Mouse (Mus musculus): ENCODE data around the gene Lcorl. TPM values are rescaled to one million over a fixed set of nuclear protein-coding genes. Genes with fewer than 3 reads are reported as not detected.
A peak's percentile ranks its signal among the peaks of the same experiment; 100 is the strongest.

Gene Lcorl
- polyA plus RNA-seq (2015; fragmentation: Nextera tagmentation; extraction: Ambion mirVana): 51.2 and 59.2 TPM in 2 replicates

DNA sequence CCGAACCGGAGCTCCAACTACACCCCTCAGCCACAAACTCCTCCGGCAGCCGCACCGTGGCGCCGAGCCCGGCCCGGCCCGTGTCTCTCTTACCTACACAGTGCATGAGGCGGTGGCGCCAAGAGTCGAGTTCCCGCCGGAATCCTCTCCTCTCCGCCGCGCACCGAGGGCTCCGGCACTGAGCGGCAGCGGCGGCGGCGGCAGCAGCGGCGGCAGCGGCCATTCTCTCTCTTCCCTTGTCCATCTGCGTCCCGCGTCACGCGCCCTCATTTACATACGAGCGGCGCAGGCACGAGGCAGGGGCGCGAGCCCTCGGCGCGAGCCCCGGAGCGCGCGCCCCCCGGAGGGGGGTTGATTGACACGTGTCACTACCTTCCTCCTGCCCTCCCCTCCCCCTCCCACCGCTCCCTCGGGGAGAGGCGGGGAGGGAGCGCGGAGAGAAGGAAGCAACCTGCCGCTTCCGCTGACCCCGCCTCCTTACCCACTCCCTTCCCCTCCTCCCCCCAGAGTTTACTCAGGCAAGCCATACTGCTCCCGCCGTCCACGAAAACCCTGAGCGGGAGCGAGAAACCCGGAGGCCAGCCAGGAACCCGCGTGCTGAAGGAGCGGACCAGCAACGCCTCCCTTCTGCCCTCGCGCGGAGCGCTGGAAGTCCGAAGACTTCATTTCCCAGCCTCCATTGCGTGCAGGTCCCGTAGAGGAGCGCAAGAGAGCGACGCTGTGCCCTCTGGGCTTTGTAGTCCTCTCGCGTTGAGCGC lies at the start of gene Lcorl:
Lcorl (minus strand) TSS at position 362 of the 758 bp plus-strand sequence.
- Histone ChIP-seq H3K9ac (peak within 1 kb of the TSS; percentile 96), H3K27ac (peak within 1 kb of the TSS; percentile 99), H3K36me3 (ENCODE audit: poor library complexity, severe bottlenecking) (no peaks in the 10 kb centered on the region), H3K4me1 (peaks cover 8% of the 10 kb centered on the region), H3K9me3 (replicated peaks) (no peaks in the 10 kb centered on the region), H3K27me3 (no peaks in the 10 kb centered on the region), H3K4me3 (peak within 1 kb of the TSS; percentile 85), H3K4me2 (peak within 1 kb of the TSS; percentile 71)
- ATAC-seq: peak; percentile 94
- WGBS: under 1% methylated on average over 49 of the region's 79 CpGs

DNA sequence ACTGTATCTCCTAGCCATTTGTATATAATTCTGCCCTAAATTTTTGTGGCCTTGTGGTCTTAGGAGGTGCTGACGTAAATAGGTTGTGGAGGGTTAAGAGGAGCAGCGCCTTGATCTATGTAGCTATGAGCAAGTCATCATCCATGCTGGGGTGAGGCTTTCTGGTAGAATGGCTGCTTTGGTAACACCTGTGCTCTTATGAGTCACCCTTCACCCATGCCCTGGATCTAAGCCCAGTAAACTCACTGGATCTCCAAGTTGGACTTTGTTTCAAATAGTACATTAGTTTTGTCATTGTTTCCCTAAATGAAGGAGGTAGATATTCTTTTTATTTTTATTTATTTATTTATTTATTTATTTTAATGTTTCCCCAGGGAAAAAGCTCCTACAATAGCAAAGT lies 47.3 kb upstream of the Lcorl start:
- Histone ChIP-seq H3K4me1 (no peaks in the 10 kb centered on the region), H3K4me2 (no peak overlapping the region), H3K27me3 (no peaks in the 10 kb centered on the region), H3K9ac (no peak overlapping the region), H3K36me3 (ENCODE audit: poor library complexity, severe bottlenecking) (no peaks in the 10 kb centered on the region), H3K4me3 (no peak overlapping the region), H3K9me3 (replicated peaks) (no peaks in the 10 kb centered on the region), H3K27ac (no peak overlapping the region)
- WGBS: 96% methylated on average over 2 of the region's 2 CpGs
- ATAC-seq: no peak

DNA sequence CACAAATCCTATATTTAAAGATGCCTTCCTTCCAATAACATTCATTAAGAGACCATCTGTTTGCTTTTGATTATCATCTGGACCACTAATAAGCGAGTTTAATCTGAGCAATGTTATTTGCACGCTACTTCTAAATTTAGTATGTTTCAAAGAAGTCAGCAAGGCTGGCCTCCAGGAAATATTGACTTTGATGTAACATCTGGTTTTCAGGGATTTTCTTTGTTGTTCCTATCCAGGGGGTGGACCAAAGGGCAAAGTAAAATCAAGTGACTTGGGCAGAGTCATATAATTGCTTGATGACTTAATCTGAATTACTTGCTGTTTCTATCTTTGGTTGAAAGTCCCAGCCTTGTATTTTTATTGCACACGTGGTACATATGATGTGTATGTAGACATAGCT lies 45.8 kb upstream of the Lcorl start:
- no peak for ATAC-seq
- WGBS: 70% methylated on average over 3 of the region's 3 CpGs
- no peaks in the 10 kb centered on the region for H3K4me1 ChIP-seq

DNA sequence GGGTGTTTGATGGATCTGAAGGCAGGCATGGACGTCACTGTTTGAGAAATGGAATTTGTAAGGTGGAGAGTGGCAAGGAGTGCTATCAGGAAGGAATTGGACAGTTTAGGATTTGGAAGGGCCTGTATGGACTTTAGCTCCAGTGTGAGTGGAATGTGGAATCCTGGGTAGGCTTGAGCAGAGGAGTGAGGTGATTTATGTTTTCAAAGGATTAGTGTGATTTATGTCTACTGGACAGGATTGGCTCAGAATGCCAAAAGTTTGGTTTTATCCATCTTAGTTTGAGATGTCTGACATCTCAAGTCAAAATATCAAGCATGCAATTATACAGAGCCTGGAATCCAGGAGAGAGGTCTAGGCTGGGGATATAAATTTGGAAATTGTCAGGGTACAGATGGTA lies 37.9 kb upstream of the Lcorl start:
- Histone ChIP-seq H3K9me3 (replicated peaks) (no peaks in the 10 kb centered on the region), H3K4me3 (no peak overlapping the region), H3K4me2 (no peak overlapping the region), H3K9ac (no peak overlapping the region), H3K27me3 (no peaks in the 10 kb centered on the region), H3K36me3 (ENCODE audit: poor library complexity, severe bottlenecking) (no peaks in the 10 kb centered on the region), H3K4me1 (no peaks in the 10 kb centered on the region), H3K27ac (no peak overlapping the region)
- WGBS: 79% methylated on average over 1 of the region's 1 CpGs
- ATAC-seq: no peak

More for the DNA sequence above, 45.8 kb upstream of the Lcorl start:
- no peaks in the 10 kb centered on the region for H3K27me3 ChIP-seq
- no peak overlapping the region for H3K4me3 ChIP-seq
- no peak overlapping the region for H3K9ac ChIP-seq
- no peaks in the 10 kb centered on the region for H3K9me3 ChIP-seq (replicated peaks)
- H3K4me2 ChIP-seq: no peak overlapping the region
- no peaks in the 10 kb centered on the region for H3K36me3 ChIP-seq (ENCODE audit: poor library complexity, severe bottlenecking)
- no peak overlapping the region for H3K27ac ChIP-seq

DNA sequence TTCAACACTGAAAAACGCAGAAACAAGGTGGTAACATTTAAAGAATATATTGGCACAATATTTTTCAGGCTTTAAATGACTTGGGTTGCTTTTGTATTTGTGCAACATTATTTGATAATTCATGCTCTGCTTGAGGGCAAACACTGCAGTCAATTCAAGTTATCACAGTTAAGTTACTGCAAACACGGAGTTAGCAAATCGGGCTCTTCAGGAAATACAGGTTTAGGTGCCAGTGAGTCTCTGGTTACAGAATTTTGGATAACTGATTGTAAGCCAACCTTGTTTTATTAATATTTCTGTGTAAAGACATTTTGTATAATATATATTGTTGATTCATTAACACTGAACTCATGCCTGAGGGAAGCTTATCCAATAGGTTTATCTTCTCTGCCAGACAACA lies 36.3 kb upstream of the Lcorl start:
- H3K4me1 ChIP-seq: no peaks in the 10 kb centered on the region
- no peaks in the 10 kb centered on the region for H3K9me3 ChIP-seq (replicated peaks)
- H3K4me3 ChIP-seq: no peak overlapping the region
- no peak overlapping the region for H3K4me2 ChIP-seq
- H3K27me3 ChIP-seq: no peaks in the 10 kb centered on the region
- no peak for ATAC-seq
- no peak overlapping the region for H3K27ac ChIP-seq
- no peaks in the 10 kb centered on the region for H3K36me3 ChIP-seq (ENCODE audit: poor library complexity, severe bottlenecking)
- no peak overlapping the region for H3K9ac ChIP-seq
- WGBS: 82% methylated on average over 3 of the region's 3 CpGs

DNA sequence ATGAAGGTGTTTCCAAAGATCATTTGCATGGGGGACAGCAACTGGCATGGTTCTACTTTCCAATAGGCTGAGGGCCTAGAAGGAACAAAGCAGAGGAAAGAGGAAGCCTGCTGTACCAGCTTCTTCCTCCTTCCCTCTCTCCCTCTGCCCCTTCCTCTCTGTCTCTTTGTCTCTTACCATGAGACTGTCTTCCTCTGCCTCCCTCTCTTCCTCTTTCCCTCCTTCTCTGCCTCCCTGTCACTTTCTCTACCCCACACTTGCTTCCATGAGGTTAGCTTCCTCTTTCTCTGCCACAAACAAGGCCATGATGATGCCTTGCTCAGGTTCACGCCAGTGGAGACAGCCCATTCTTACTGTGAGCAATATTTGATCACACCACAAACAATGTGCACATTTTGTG lies 18.9 kb upstream of the Lcorl start:
- H3K9ac ChIP-seq: no peak overlapping the region
- H3K27me3 ChIP-seq: no peaks in the 10 kb centered on the region
- WGBS: 90% methylated on average over 1 of the region's 1 CpGs
- no peak overlapping the region for H3K4me2 ChIP-seq
- H3K9me3 ChIP-seq (replicated peaks): no peaks in the 10 kb centered on the region
- H3K36me3 ChIP-seq (ENCODE audit: poor library complexity, severe bottlenecking): no peaks in the 10 kb centered on the region
- H3K27ac ChIP-seq: no peak overlapping the region
- no peak for ATAC-seq
- H3K4me1 ChIP-seq: no peaks in the 10 kb centered on the region
- no peak overlapping the region for H3K4me3 ChIP-seq

DNA sequence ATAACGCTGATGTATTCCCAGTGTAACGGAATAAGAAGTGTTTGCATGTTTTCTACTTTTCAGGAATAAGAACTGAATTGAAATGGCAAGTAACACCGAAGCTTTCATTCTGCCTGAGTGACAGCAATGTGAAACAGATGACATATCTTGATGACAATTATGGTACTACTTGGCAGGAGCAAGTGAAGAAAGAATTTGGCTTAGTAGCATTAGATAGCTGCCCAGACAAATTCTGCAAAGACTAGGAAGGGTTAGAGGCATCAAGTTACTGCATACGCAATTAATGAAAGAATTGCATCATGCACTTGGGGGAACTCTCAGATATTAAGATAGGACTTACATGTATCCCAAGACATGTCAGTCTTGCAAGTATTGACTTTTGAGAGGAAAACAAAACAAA lies 18.1 kb upstream of the Lcorl start:
- Histone ChIP-seq H3K36me3 (ENCODE audit: poor library complexity, severe bottlenecking) (no peaks in the 10 kb centered on the region), H3K4me2 (no peak overlapping the region), H3K9me3 (replicated peaks) (no peaks in the 10 kb centered on the region), H3K4me1 (no peaks in the 10 kb centered on the region), H3K4me3 (no peak overlapping the region), H3K27me3 (no peaks in the 10 kb centered on the region), H3K9ac (no peak overlapping the region), H3K27ac (no peak overlapping the region)
- WGBS: 85% methylated on average over 4 of the region's 4 CpGs
- ATAC-seq: no peak; the same call in 1 of the 2 replicates

GRCm38 (mm10) chr5:45874284-45875030 lies 17.0 kb upstream of the Lcorl start:
- ATAC-seq: no peak

DNA sequence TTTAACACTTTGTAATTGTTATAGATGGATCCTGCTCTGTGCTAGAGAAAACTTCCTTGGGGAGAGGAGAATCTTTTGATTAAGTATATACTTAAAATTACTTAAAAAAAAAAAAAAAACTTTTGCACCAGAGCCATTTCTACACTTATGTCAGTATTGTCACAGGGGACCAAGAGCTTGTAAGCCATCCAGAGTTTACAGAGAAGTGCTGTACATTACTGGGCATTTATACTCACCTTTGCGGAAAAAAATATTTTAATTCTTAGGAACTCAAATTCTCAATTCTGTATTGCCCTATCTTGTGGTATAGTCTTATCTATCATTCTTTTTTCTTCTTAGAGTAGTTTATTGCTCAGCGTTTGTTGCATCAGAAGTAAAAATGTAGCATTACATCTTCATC lies 953 bp upstream of the Lcorl start:
- H3K4me1 ChIP-seq: peaks cover 8% of the 10 kb centered on the region
- WGBS: 77% methylated on average over 2 of the region's 2 CpGs
- no peaks in the 10 kb centered on the region for H3K36me3 ChIP-seq (ENCODE audit: poor library complexity, severe bottlenecking)
- no peak overlapping the region; the same call in 1 of the 2 replicates for H3K9ac ChIP-seq
- no peak overlapping the region for H3K27ac ChIP-seq
- peak overlapping the region; percentile 71 for H3K4me2 ChIP-seq
- no peak overlapping the region for H3K4me3 ChIP-seq
- ATAC-seq: no peak
- H3K27me3 ChIP-seq: no peaks in the 10 kb centered on the region
- no peaks in the 10 kb centered on the region for H3K9me3 ChIP-seq (replicated peaks)

More at GRCm38 (mm10) chr5:45874284-45875030, 17.0 kb upstream of the Lcorl start:
- H3K4me1 ChIP-seq: no peaks in the 10 kb centered on the region
- H3K36me3 ChIP-seq (ENCODE audit: poor library complexity, severe bottlenecking): no peaks in the 10 kb centered on the region
- H3K4me3 ChIP-seq: no peak overlapping the region
- H3K27me3 ChIP-seq: no peaks in the 10 kb centered on the region
- no peak overlapping the region for H3K27ac ChIP-seq
- no peak overlapping the region for H3K9ac ChIP-seq
- H3K9me3 ChIP-seq (replicated peaks): no peaks in the 10 kb centered on the region
- WGBS: 85% methylated on average over 4 of the region's 4 CpGs
- H3K4me2 ChIP-seq: no peak overlapping the region

GRCm38 (mm10) chr5:45856876-45857253 lies 550 bp downstream of the Lcorl start:
- peak overlapping the region; percentile 96 for H3K9ac ChIP-seq
- peak; percentile 13 for ATAC-seq
- no peaks in the 10 kb centered on the region for H3K27me3 ChIP-seq
- H3K36me3 ChIP-seq (ENCODE audit: poor library complexity, severe bottlenecking): no peaks in the 10 kb centered on the region
- peaks cover 8% of the 10 kb centered on the region for H3K4me1 ChIP-seq
- peak overlapping the region; percentile 85 for H3K4me3 ChIP-seq
- peak overlapping the region; percentile 71 for H3K4me2 ChIP-seq
- WGBS: 0% methylated on average over 23 of the region's 56 CpGs
- H3K9me3 ChIP-seq (replicated peaks): no peaks in the 10 kb centered on the region
- peak overlapping the region; percentile 99 for H3K27ac ChIP-seq

- Histone ChIP-seq H3K9me3 (replicated peaks) (no peaks in the 10 kb centered on the region), H3K9ac (peak overlapping the region; percentile 96), H3K27ac (peak overlapping the region; percentile 99), H3K36me3 (ENCODE audit: poor library complexity, severe bottlenecking) (no peaks in the 10 kb centered on the region), H3K27me3 (no peaks in the 10 kb centered on the region), H3K4me3 (peak overlapping the region; percentile 85), H3K4me2 (peak overlapping the region; percentile 71), H3K4me1 (peaks cover 8% of the 10 kb centered on the region)
- ATAC-seq: peak; percentile 65
- WGBS: under 1% methylated on average over 32 of the region's 37 CpGs
Observed at GRCm38 (mm10) chr5:45856303-45856821, 1.1 kb downstream of the Lcorl start.

Data from forebrain, embryonic 13.5 days (tissue).